Mouse (Mus musculus): ENCODE results near the gene Dnajc12. TPM values are rescaled to one million over a fixed set of nuclear protein-coding genes. Genes with fewer than 3 reads are reported as not detected.

Dnajc12 gene
- total and polyA plus RNA-seq, 3 experiments, result 0.83 to 3.7 (median 1.5) TPM

- peaks cover 2% of the 10 kb centered on the region for H3K9me3 ChIP-seq (replicated peaks; ENCODE audit: low read length)
- no peak overlapping the region for H3K9ac ChIP-seq (ENCODE audit: insufficient read depth, low read depth)
- dilution Hi-C loops (cut with MboI; ENCODE audit: extremely low pct_ligation_motif_present, extremely low pct_unique_long_range_greater_than_20kb, low sequenced_read_pairs), result no loop called here
- H3K27me3 ChIP-seq (replicated peaks), result no peaks in the 10 kb centered on the region
- in situ Hi-C loops (cut with MboI; ENCODE audit: low pct_ligation_motif_present, low pct_unique_long_range_greater_than_20kb, low sequenced_read_pairs), result no loop called here
- no peaks in the 10 kb centered on the region for H3K36me3 ChIP-seq (replicated peaks in 1 of 2; ENCODE audit: control insufficient read depth in 1 of 2, insufficient read depth in 1 of 2, low read length in 1 of 2)
- TF ChIP-seq CHD2 (IDR thresholded peaks at IDR 0.05; ENCODE audit: low read length) (no peak), RCOR1 (conservative IDR thresholded peaks at IDR 0.05; ENCODE audit: low read depth, low read length) (no peak), POLR2A (IDR thresholded peaks at IDR 0.05; ENCODE audit: low read depth, low read length) (no peak), BHLHE40 (IDR thresholded peaks at IDR 0.05; ENCODE audit: low read depth, low read length) (no peak), USF1 (IDR thresholded peaks at IDR 0.05; ENCODE audit: low read depth, low read length) (no peak), RAD21 (IDR thresholded peaks at IDR 0.05; ENCODE audit: low read depth, low read length) (no peak), UBTF (IDR thresholded peaks at IDR 0.05; ENCODE audit: low read depth, low read length) (no peak), EP300 (IDR thresholded peaks at IDR 0.05; ENCODE audit: low read length) (no peak), MAFK (IDR thresholded peaks at IDR 0.05; ENCODE audit: insufficient replicate concordance, low read length) (no peak)
- H3K4me2 ChIP-seq (ENCODE audit: insufficient read depth, low read depth, poor library complexity, severe bottlenecking), result no peak overlapping the region
- H3K4me3 ChIP-seq (replicated peaks in 1 of 3; ENCODE audit: low read depth in 2 of 3, low read length in 2 of 3, poor library complexity in 1 of 3), result no peak overlapping the region
- H3K27ac ChIP-seq (ENCODE audit: insufficient read depth, low read depth), result no peak overlapping the region
- no peaks in the 10 kb centered on the region for H3K4me1 ChIP-seq (ENCODE audit: control insufficient read depth in 1 of 2, insufficient read depth in 2 of 2)
- DNase-seq (ENCODE audit: extremely low read depth), result no peak
- no peaks in the 10 kb centered on the region for H3K79me2 ChIP-seq (replicated peaks; ENCODE audit: control insufficient read depth, extremely low read depth, insufficient read depth, poor library complexity, severe bottlenecking)
These were observed 16.3 kb upstream of the Dnajc12 start for GRCm38 (mm10) chr10:63365918-63366455.

DNA sequence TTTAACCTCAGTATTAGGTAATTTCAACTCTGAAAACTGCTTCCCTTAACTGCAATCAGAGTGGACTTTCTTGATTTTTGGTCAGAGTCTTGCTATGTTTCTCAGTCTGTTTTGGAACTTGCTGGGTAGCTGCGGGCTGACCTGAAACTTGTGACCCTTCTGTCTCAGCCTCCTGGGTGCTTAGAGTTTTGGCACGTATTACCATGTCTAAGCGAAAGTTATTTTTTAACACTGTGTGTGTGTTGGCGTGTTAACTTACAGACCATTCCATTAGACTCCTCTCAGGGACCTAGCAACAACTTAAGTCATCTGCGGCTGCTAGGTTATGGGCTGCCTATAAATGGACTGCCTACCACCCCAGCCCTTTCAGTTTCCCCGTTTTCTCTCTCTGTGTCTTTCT is 14.9 kb upstream of the Dnajc12 start:
- Histone ChIP-seq H3K4me2 (ENCODE audit: insufficient read depth, low read depth, poor library complexity, severe bottlenecking) (no peak overlapping the region), H3K27me3 (replicated peaks) (no peaks in the 10 kb centered on the region), H3K27ac (ENCODE audit: insufficient read depth, low read depth) (no peak overlapping the region), H3K9ac (ENCODE audit: insufficient read depth, low read depth) (no peak overlapping the region), H3K36me3 (replicated peaks in 1 of 2; ENCODE audit: control insufficient read depth in 1 of 2, insufficient read depth in 1 of 2, low read length in 1 of 2) (no peaks in the 10 kb centered on the region), H3K9me3 (replicated peaks; ENCODE audit: low read length) (peaks cover 2% of the 10 kb centered on the region), H3K4me3 (replicated peaks in 1 of 3; ENCODE audit: low read depth in 2 of 3, low read length in 2 of 3, poor library complexity in 1 of 3) (no peak overlapping the region), H3K4me1 (ENCODE audit: control insufficient read depth in 1 of 2, insufficient read depth in 2 of 2) (no peaks in the 10 kb centered on the region), H3K79me2 (replicated peaks; ENCODE audit: control insufficient read depth, extremely low read depth, insufficient read depth, poor library complexity, severe bottlenecking) (no peaks in the 10 kb centered on the region)
- no peak for TF ChIP-seq GABPA (IDR thresholded peaks at IDR 0.05; ENCODE audit: insufficient replicate concordance, low read depth, low read length)
- TF ChIP-seq SIN3A (IDR thresholded peaks at IDR 0.05; ENCODE audit: low read length), result no peak
- no peak for TF ChIP-seq RAD21 (IDR thresholded peaks at IDR 0.05; ENCODE audit: low read depth, low read length)
- no peak for TF ChIP-seq UBTF (IDR thresholded peaks at IDR 0.05; ENCODE audit: low read depth, low read length)
- TF ChIP-seq ZC3H11A (IDR thresholded peaks at IDR 0.05; ENCODE audit: low read depth, low read length), result no peak
- TF ChIP-seq ETS1 (conservative IDR thresholded peaks at IDR 0.05; ENCODE audit: low read depth, low read length), result no peak
- no peak for TF ChIP-seq MYC (IDR thresholded peaks at IDR 0.05; ENCODE audit: low read depth, low read length)
- TF ChIP-seq ZNF384 (IDR thresholded peaks at IDR 0.05; ENCODE audit: low read depth, low read length), result no peak
- TF ChIP-seq TBP (conservative IDR thresholded peaks at IDR 0.05; ENCODE audit: low read depth, low read length), result no peak
- in situ Hi-C loops (cut with MboI; ENCODE audit: low pct_ligation_motif_present, low pct_unique_long_range_greater_than_20kb, low sequenced_read_pairs) (no loop called here), dilution Hi-C loops (cut with MboI; ENCODE audit: extremely low pct_ligation_motif_present, extremely low pct_unique_long_range_greater_than_20kb, low sequenced_read_pairs) (no loop called here)
- no peak for DNase-seq (ENCODE audit: extremely low read depth)

Measured in CH12.LX (cell line).